Mouse (Mus musculus) right cerebral cortex, postnatal 10 days (tissue): Measurements from ENCODE around the gene Gria3.

Source experiments
- DNase-seq, 2 experiments: peaks; one replicate each; pipeline ENCODE4 v3.0.0; 2021; ENCODE audit warnings: low spot score in 2 of 2

The Gria3 gene

GRCm38 (mm10) chrX:41573079-41573478, 172.4 kb downstream of the Gria3 start:
- DNase-seq: peak in 1 of 2 experiments; percentile 28

- no peak for DNase-seq
Observed at GRCm38 (mm10) chrX:41578797-41579196, 178.1 kb downstream of the Gria3 start.

DNA sequence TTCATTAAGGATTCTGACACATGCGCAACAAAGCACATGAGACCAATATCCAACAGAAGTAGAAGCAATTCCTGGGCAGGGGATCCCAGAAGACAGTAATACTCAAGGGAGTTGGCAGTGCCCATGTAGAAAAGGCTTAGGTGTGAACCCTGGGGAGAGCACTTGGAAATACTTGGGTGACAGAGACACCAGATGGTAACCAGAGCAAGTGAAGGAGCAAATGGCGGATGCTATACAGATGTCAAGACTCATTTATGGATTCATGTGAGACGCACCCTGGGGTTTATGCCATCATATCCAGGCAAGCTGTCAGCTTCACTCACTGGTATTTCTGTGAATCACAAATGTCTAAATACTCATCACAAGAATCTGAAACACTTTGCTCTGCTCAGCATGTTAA, 187.0 kb downstream of the Gria3 start:
- peak in 1 of 2 experiments; percentile 24 for DNase-seq

DNA sequence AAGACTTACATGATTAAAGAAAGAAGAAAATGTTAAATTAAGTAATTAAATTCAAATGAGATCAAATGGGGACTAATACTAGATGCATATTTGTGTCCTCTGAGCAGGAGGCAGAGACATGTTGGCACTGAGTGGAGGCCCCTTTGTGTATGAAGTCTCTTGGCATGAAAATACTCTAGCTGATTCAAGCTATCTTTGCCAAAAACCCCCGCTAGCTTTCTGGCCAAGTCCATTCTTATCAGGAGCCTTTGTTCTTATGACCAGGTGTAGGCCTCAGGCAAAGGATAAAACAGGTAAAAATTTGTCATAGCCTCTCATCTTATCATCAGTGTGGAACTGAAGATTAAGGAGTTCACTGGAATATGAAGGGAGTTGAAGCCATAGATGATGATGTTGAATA, 206.5 kb downstream of the Gria3 start:
- no peak for DNase-seq

GRCm38 (mm10) chrX:41614920-41615319, 214.3 kb downstream of the Gria3 start:
- peak; percentile 37 to 45 for DNase-seq

DNA sequence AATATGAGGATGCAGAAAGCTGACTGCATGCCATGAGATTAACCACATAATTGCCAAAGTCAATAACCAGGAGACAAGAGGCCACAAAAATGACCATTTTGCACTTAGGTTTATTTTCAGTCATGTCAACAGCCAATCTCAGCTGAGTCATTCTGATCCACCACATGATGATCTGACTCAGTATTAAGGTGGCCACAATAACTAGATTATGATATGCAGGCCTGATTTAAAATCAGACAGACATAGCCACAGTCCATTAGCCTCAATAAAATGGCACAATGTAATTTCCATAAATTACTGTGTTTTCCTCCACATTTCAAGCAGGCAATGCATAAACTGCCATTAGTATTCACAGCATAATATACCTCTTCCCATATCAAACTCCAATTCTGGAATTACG, 216.3 kb downstream of the Gria3 start:
- no peak for DNase-seq

- DNase-seq: no peak
Observed at GRCm38 (mm10) chrX:41618396-41618795, 217.7 kb downstream of the Gria3 start.

- no peak for DNase-seq
Observed at GRCm38 (mm10) chrX:41633576-41633975, 232.9 kb downstream of the Gria3 start.

- no peak for DNase-seq
Observed at GRCm38 (mm10) chrX:41644954-41645353, 244.3 kb downstream of the Gria3 start.

GRCm38 (mm10) chrX:41657791-41658190, 257.1 kb downstream of the Gria3 start:
- no peak for DNase-seq

- DNase-seq: no peak
Observed at GRCm38 (mm10) chrX:41688869-41689268, 288.2 kb downstream of the Gria3 start.

GRCm38 (mm10) chrX:41692076-41692475, 291.4 kb downstream of the Gria3 start:
- no peak for DNase-seq
